Mouse (Mus musculus) adrenal gland, adult 8-10 months (tissue): ENCODE measurements around the gene B3gnt8. TPM values are rescaled to one million over a fixed set of nuclear protein-coding genes. Genes with fewer than 3 reads are reported as not detected.

Experiments used
- DNase-seq: peaks from one replicate; pipeline ENCODE4 v3.0.0; 2022
- total RNA-seq, 4 experiments: library from RNA; stranded (reverse); gene quantifications; 2 replicates each; pipeline ENCODE4 v1.2.4; 2022

B3gnt8 gene
- total RNA-seq, 4 experiments from 2014 or later: 3.8 to 7.0 (median 4.5) TPM

DNA sequence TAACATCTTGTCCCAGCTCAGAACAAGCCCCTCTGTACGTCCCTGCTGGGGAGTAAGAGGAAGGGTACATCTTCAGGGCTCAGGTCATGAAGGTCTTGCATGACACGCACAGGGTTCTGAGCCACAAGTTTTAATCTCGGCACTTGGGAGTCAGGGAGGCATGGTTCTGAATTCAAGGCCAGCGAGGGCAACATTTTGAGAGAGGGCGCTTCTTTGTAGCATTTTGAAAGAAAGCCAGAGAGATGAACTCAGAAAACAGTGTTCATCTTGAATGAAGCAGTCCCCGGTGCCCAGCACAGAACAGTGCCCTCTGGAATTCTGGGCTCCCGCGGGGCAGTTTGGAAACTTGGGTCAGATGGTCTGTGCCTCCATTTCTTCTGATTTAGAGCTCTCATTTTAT, 39.9 kb downstream of the B3gnt8 start:
- DNase-seq: no peak

DNA sequence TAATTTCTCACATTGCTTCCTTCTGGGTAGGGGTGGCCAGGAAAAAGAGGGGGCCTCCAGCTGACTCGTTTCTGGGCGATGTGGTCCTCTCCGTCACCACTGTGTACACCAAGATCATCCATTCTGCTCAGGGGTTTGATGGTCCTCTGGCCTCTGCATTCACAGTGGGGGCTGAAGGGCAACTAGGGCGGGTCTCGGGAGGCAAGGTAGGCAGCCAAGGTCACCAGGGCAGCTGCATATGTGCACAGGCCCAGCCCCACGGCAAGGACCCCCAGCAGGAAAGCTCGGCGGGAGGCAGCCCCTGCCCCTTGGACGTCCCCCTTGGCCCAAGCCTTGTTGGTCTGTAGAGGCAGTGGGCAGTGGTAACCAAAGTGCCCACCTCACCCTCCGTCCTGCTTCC, 42.7 kb downstream of the B3gnt8 start:
- DNase-seq: no peak

DNA sequence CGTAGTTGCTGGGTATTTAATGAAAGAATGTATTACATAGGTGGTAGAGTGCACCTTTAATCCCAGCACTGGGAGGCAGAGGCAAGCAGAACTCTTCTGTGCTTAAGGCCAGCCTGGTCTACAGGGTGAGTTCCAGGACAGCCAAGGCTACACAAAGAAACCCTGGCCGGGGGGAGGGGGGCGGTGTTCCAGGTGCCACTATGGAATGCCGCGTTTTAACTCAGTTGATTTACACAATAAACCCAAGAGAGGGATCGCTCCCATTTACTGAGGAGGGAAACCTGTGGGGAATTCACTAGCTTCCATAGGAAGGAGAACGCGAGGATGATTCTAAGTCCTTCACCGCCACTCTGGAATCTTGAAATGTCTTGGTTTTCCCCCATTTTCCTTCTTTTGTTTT, 43.2 kb downstream of the B3gnt8 start:
- DNase-seq: no peak

DNA sequence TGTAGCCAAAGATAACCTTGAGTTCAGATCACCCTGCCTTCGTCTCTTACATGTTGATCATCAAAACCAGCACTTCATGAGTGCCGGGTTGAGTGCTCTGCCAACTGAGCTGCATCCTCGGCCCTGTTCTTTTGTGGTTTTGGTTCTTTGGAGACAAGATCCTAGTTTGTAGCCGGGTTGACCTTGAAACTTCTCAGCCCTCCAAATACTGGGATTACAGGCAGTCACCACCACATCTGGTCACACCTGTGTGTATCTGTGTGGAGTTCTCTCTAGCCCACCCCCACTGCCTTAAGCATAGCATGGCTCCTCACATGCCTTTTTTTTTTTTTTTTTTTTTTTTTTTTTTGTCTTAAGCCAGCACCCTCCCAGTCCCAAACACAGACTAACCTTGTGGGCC, 43.6 kb downstream of the B3gnt8 start:
- no peak for DNase-seq

DNA sequence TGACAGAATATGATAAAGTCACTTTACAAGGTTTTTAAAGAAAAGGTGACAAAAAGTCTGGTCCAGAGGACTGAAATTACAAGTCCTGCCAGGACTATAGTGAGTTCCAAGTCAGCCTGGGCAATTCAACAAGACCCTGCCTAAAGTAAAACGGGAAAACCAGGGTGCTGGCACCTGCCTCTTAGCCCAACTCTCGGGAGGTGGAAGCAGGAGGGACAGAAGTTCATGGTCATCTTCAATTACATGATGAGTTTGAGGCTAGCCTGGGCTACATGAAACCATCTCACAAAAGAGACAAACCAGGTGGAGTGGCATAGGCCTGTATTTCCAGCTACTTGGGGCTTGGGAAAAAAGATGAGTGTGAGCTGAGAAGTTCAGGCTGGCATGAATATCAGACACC, 45.2 kb downstream of the B3gnt8 start:
- DNase-seq: no peak

DNA sequence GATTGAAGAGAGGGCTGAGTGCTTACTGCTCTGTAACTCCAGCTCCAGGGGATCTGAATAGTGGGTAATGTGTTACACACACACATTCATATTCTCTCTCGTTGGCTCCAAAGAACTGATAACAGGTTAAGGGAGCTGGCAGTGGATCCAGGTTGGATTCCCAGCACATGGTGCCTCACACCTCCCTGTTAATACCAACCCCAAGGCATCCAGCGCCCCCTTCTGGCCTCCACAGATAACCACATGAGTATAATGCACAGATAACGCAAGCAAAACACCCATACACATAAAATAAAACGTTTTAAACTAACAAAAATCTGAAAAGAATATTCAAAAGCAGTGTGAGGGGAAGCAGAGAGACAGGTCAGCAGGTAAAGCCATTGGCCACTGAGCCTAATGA, 46.0 kb downstream of the B3gnt8 start:
- DNase-seq: no peak

DNA sequence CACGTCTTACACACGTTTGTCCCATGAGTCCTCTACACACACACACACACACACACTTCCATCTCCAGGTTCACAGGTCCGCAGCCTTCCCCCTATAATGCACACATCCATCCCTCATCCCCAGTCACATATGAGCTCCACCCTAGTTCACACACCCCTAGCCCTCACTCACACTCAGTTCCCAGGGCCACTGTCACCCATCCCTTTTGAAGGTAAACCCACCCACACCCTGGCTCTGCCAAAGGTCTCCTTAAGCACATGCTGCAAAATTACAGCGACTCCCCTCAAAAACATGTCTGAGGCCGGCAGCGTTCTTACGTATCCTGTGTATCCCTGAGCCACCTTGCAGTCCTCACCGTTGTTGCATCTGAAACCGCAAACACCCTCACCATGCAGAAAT, 47.8 kb downstream of the B3gnt8 start:
- no peak for DNase-seq

DNA sequence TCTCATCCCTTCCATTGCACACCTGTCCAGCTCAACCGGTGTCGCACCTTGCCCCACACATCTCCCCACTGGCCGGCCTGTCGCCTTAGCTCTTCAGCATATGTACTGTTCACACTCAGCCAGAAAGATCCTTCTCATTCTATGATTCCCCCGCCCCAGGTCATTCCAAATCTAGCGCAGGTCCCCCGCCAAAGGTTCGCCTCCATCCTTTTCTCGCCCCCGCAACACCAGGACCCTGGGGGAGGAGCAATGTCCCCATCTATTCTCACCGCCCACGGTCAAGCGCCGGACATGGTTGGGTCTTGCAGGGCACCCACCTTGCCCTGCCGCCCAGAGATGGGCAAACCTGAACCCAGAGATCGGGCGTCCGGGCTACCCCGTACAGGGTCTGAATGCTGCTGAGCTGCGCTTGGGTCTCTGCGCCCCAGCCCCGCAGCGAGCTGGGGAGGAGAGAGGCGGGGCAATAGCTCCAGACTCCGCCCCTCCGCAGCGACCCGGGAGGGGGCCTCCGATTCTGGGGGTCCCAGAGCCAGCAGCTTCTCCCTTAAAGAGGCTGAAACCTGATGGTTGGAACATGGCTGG, 48.4 kb downstream of the B3gnt8 start, which contains the start of gene Tmem91:
Gene Tmem91, minus strand, starts transcription at position 448 of the 582 bp plus-strand sequence.
- no peak for DNase-seq

DNA sequence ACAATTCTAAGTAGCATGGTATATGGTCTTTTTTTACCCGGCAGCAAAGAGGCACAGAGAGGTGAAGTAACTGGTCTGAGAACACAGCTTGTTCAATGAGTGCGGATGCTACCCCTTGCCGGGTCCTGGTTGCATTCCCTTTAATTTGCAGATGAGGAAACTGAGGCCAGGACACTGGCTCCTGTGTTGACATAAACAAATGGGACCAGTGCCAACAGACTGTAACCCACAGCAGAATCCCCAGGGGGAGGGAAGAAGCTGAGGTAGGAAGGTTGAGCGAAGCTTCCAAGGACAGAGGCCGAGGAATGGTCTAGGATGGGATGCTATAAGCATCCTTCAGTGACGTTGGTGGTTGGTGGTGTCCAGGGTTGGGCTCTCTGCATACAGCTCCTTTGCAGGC, 49.0 kb downstream of the B3gnt8 start:
- no peak for DNase-seq

DNA sequence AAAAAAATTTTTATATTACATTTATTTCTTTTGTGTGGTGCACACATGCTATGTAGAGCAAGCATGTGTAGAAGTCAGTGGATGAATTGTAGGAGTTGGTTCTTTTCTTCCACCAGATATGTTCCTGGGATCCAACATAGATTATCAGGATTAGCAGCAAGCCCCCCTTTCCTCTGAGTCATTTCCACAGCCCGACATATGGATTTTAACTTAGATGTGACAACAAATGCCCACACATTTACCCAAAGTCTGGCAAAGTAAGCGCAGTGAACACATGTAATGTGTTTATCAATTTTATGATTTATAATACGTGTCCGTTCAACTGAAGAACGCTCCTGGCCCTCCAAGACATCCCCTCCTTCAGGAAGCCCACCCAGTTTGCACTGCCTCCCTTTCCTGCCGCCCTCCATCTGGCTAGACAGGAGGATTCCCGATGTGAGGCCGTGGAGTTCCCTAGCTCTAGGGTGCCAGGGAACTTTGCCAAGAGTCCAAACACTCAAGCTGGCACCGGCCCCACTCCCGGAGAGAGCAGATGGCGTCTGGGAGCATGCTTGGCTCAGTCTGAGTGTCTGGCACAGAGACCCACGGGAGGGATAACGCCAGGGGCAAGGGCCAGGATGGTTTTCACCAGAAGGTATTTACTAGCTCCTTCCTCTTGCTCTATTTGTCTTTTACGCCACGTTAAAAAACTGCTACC, 49.8 kb downstream of the B3gnt8 start:
- DNase-seq: peak; percentile 53

DNA sequence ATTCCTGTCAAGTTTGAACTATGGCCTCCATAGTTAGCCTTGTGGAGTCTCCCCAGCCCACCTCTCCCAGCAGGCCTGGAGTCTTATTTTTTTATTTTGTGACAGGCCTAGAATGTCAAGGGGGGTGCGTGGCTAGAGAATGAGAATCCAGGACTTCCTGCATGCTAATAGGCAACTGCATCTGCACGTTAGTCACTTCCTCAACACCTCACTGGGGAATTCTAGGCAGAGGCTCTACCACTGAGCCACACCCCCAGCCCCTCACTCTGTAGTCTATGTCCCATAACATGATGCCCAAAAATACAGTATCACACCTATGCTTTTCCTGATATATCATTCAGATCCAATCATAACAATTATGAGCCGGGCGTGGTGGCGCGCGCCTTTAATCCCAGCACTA, 50.6 kb downstream of the B3gnt8 start:
- no peak for DNase-seq

DNA sequence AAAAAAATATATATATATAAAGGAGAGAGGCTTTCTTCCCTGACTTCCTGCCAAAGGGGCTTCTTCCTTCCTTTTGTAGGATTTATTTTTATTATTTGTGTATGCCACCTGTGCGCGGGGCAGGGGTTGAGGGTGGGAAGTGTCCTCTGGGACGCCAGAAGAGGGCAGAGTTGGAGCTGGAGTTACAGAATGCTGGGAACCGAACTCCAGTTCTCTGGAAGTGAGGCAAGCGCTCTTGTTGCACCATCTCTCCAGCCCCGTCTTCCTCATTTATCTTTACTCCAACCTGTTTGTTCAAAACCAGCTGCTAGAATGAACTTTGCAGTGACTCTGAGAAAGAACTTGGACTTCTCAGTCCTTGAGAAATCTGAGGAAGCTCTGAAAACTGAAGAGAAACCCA, 53.5 kb downstream of the B3gnt8 start:
- DNase-seq: no peak

DNA sequence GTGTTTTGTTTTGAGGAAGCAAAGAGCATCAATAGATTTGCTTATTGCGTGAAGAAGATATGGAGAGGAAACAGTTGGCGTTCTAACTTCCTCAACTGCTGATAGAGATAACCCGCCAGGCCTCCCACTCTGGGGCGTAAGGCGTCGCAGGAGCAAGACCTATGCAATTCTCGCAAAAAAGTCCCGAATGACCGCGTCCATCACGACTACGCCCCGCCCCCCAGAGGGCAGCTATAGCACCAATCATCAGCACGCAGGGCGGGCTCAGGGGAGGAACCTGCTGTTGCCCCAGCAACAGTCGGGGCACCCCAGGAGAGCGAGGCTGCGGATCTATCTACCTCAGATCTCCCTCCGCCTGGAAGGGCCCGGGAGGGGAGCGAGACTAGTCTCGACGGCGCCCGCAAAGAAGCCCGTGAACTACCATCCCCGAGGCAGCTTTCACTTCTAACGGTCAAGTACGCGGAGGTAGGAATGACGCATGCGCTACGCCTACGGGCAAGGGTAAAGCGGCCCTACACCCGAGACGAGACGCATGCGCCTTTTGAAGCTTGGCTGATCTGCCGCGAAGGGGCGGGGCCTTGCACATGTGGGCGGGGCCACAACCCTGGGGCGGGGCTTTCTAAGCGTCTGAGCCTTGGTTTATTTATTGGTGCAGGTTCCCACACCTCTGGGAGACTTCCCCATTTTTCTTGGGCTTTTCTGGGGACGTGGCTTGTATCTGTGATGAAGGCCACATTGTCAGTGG, 54.2 kb downstream of the B3gnt8 start, which contains the start of gene B9d2:
Gene B9d2, plus strand, starts transcription at position 267 of the 745 bp plus-strand sequence.
- peak; percentile 94 for DNase-seq

DNA sequence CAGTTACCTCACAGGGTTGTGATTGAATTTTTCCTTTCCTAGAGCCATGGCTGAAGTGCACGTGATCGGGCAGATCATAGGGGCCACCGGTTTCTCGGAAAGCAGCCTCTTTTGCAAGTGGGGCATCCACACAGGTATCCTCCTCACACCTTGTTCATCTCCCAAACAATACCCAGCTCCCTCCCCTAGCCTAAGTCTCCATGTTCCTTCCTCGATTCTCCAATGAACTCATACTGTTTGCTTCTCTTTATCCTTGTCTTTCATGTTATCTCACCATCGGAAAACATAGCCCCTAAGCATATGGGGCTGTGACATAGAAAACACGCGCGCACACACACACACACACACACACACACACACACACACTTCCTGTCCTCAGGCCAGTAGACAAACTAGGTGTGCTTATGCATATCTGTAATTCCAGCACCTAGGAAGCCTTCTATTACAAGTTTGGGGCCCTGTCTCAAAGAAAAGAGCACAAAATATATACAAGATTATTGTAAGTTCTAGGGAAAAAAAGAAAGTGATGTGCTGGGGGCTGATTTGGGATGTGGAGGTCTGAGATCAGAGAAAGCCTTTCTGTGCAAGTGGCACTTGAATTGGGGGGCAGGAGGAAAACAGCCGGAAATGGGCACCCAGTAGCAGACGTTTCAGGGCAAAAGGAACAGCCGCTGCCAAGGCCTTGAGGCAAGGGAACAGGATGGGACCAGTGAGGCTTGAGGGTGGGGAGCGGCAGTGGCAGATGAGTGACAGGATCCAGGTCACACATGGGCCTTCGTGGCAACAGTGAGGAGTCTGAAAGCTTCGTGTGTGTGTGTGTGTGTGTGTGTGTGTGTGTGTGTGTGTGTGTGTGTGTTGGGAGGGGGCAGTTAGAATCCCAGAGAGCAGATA, 55.1 kb downstream of the B3gnt8 start:
- no peak for DNase-seq

DNA sequence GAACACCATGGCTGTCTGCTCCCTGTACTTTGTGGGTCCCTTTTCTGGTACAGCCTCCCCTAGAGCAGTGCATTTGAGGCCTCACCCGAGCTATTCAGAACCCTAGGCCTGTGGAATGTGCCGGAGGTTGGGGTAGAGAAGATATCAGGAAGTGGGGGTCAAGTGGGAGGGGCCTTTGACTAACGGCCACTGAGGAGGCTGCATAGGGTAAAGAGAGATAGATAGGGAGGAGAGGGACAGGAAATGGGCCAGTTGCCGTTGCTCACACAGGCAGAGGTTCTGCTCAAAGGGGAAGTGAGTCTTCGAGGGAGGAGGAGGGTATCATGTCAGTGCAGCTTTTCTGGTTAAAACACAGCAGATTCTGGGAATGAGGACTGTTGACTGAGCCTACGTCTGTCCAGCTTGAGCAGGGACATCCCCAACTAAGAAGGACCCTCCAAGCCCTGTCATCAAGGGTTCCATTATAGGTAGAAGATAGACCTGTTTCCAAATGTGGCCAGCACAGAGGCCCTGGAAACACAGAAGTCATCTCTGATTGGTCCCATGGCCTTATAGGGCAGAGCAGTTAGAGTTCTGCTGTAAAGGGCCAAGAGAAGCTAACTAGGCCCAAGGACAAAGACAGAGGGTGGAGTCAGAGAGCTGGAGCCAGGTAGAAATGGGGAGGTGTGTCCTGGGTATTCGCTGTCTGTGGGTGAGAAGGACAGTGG, 57.2 kb downstream of the B3gnt8 start:
- no peak for DNase-seq

DNA sequence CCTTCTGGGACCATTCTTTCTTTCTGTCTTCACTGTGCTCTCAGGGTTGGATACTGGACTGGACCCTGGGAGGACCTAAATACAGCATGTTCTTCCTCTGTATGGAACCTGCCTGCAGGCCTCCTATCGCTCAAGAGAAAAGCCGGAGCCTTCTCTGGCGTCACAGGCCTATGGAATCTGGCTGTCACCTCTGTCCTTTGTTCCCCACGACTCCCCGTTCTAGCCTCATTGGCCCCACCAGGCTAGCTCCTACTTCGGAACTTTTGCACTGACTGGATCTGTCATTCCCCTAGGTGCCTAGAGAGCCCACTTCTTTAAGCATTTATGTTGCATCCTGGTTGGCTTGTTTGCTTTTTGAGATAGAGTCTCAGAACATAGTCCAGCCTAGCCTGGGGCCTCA, 58.2 kb downstream of the B3gnt8 start:
- no peak for DNase-seq

Other genes with a start within 250 kb of the B3gnt8 start
- gene Lipe, start 227.9 kb upstream of the B3gnt8 start, total RNA-seq: 100 to 1,000 TPM; 157 to 290 (median 256) TPM
- not detected for gene Cxcl17, start 213.8 kb upstream of the B3gnt8 start, total RNA-seq
- 10 to 100 TPM in 3 of 4 experiments, 1 to 10 TPM in 1; 8.5 to 24.4 (median 17.2) TPM for gene Ceacam1, start 149.1 kb upstream of the B3gnt8 start, total RNA-seq
- gene Ceacam2, start 86.8 kb upstream of the B3gnt8 start, total RNA-seq: 1 to 10 TPM in 2 of 4 experiments, under 1 TPM in 2; 0.83 to 2.1 (median 1.4) TPM
- not detected for gene Erich4, start 10.8 kb upstream of the B3gnt8 start, total RNA-seq
- 10 to 100 TPM; 27.8 to 36.7 (median 32.8) TPM for gene Dmac2, start 7.2 kb upstream of the B3gnt8 start, total RNA-seq
- gene Bckdha, start 32.3 kb downstream of the B3gnt8 start, total RNA-seq: 100 to 1,000 TPM; 139 to 212 (median 169) TPM
- gene Exosc5, start 32.5 kb downstream of the B3gnt8 start, total RNA-seq: 10 to 100 TPM; 42.0 to 62.6 (median 51.4) TPM
- under 1 TPM in 1 of 4 experiments, not detected in 3; 0.77 TPM for gene Tmem91, start 48.5 kb downstream of the B3gnt8 start, total RNA-seq
- gene B9d2, start 54.1 kb downstream of the B3gnt8 start, total RNA-seq: 10 to 100 TPM; 17.7 to 27.0 (median 21.4) TPM
- 10 to 100 TPM; 23.8 to 41.1 (median 32.4) TPM for gene Tgfb1, start 60.3 kb downstream of the B3gnt8 start, total RNA-seq
- gene Ccdc97, start 92.4 kb downstream of the B3gnt8 start, total RNA-seq: 10 to 100 TPM; 51.3 to 63.7 (median 56.9) TPM
- 100 to 1,000 TPM in 3 of 4 experiments, 10 to 100 TPM in 1; 97.0 to 132 (median 119) TPM for gene Hnrnpul1, start 128.1 kb downstream of the B3gnt8 start, total RNA-seq
- gene Axl, start 162.1 kb downstream of the B3gnt8 start, total RNA-seq: 10 to 100 TPM; 51.4 to 73.8 (median 64.5) TPM
- 1 to 10 TPM; 2.3 to 4.2 (median 3.2) TPM for gene Cyp2s1, start 190.3 kb downstream of the B3gnt8 start, total RNA-seq